8 mouse cellular contexts compared by ENCODE assay signal in the genomic region with DNA sequence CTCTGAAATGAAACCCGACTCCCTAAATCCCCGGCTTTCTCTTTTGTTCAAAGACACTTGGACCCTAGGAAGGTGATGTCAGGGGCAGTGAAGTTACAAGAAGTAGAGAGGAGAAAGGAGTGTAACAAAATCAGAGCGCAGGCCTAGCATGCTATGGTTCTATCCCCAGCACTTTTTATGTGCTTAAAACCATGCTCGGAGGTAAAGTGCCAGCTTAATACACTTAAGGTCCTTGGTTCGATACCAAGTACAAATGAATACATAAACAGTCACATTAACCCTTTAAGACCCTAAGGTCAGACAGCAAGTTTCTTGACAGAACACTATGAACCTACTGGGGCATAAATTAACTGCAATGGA. TPM values are rescaled to one million over a fixed set of nuclear protein-coding genes. Genes with fewer than 3 reads are reported as not detected.
DNase-seq lines count a peak whose midpoint lies in the region; ATAC-seq and TF ChIP-seq lines count a peak whose summit lies in the region.

No protein-coding gene starts in this region.

- no peak for DNase-seq in heart, adult 2 months
- no peak for DNase-seq in heart, postnatal 25 days (ENCODE audit: low spot score)
- DNase-seq in ovary, postnatal 10 days (ENCODE audit: low spot score): no peak
- no peak for DNase-seq in spleen, postnatal 4 days (ENCODE audit: low spot score in 2 of 2)
- DNase-seq in adrenal gland, adult 18-20 months (ENCODE audit: low spot score in 2 of 2): no peak

- H3K9ac ChIP-seq in heart, adult 2 months (ENCODE audit: low read depth, low read length): peak overlapping the region; percentile 82
- H3K9ac ChIP-seq in forebrain, embryonic 16.5 days (replicated peaks; ENCODE audit: low read depth, low read length): peak overlapping the region; percentile 85
- no peak overlapping the region for H3K9ac ChIP-seq in liver, embryonic 15.5 days

- no peaks in the 10 kb centered on the region for H3K9me3 ChIP-seq in forebrain, embryonic 16.5 days (ENCODE audit: control insufficient read depth, low read length)
- no peaks in the 10 kb centered on the region for H3K9me3 ChIP-seq in liver, embryonic 15.5 days (replicated peaks)

- no peaks in the 10 kb centered on the region for H3K27me3 ChIP-seq in heart, adult 2 months (ENCODE audit: control insufficient read depth, insufficient read depth, low read length)
- no peaks in the 10 kb centered on the region for H3K27me3 ChIP-seq in forebrain, embryonic 16.5 days (replicated peaks; ENCODE audit: control insufficient read depth, insufficient read depth, low read length)
- peaks cover 68% of the 10 kb centered on the region for H3K27me3 ChIP-seq in liver, embryonic 15.5 days

- TF ChIP-seq EP300 in heart, adult 2 months (IDR thresholded peaks at IDR 0.05; ENCODE audit: insufficient read depth, low read depth, low read length): no peak

- intact Hi-C loops in heart, adult 2 months (cut with DNase I): loop anchor here (5.0 kb wide), 1 partner anchor 110 kb away; no protein-coding TSS in a partner anchor
- intact Hi-C loops in heart, postnatal 25 days (cut with DNase I): loop anchor here (5.0 kb wide), 1 partner anchor 95 kb away; no protein-coding TSS in a partner anchor

- 20% methylated on average over 5 of the region's 5 CpGs for WGBS in heart, adult 2 months
- WGBS in forebrain, embryonic 16.5 days: 1% methylated on average over 5 of the region's 5 CpGs
- 9% methylated on average over 5 of the region's 5 CpGs for WGBS in liver, embryonic 15.5 days (ENCODE audit: insufficient replicate concordance)

- TF ChIP-seq POLR2A in heart, adult 2 months (IDR thresholded peaks at IDR 0.05; ENCODE audit: insufficient read depth, low read depth, low read length): no peak

- ATAC-seq in CD4-positive, CD25-positive, alpha-beta regulatory T cell, adult 4 months: peak; percentile 6
- ATAC-seq in forebrain, embryonic 16.5 days: no peak
- no peak for ATAC-seq in liver, embryonic 15.5 days (ENCODE audit: insufficient read depth)

- H3K4me2 ChIP-seq in forebrain, embryonic 16.5 days (ENCODE audit: low read length): peak overlapping the region; percentile 88
- peak overlapping the region; percentile 71 for H3K4me2 ChIP-seq in liver, embryonic 15.5 days

- H3K36me3 ChIP-seq in heart, adult 2 months (ENCODE audit: control insufficient read depth, insufficient read depth, low read length): no peaks in the 10 kb centered on the region; the same call in 1 of the 2 replicates
- no peaks in the 10 kb centered on the region for H3K36me3 ChIP-seq in forebrain, embryonic 16.5 days (ENCODE audit: control insufficient read depth, insufficient read depth)
- H3K36me3 ChIP-seq in liver, embryonic 15.5 days (replicated peaks): no peaks in the 10 kb centered on the region

- H3K4me1 ChIP-seq in heart, adult 2 months (ENCODE audit: control insufficient read depth, insufficient read depth, low read length): peaks cover 3% of the 10 kb centered on the region
- H3K4me1 ChIP-seq in forebrain, embryonic 16.5 days (replicated peaks; ENCODE audit: control insufficient read depth, insufficient read depth, low read length): peaks cover 20% of the 10 kb centered on the region
- peaks cover 11% of the 10 kb centered on the region; the same call in 1 of the 2 replicates for H3K4me1 ChIP-seq in liver, embryonic 15.5 days (replicated peaks)

- peak overlapping the region; percentile 85 for H3K27ac ChIP-seq in heart, adult 2 months
- H3K27ac ChIP-seq in forebrain, embryonic 16.5 days (ENCODE audit: low read length): no peak overlapping the region
- no peak overlapping the region for H3K27ac ChIP-seq in liver, embryonic 15.5 days (replicated peaks)

- TF ChIP-seq CTCF in heart, adult 2 months (IDR thresholded peaks at IDR 0.05): no peak

- H3K4me3 ChIP-seq in heart, adult 2 months: peak overlapping the region; percentile 80
- H3K4me3 ChIP-seq in forebrain, embryonic 16.5 days (replicated peaks; ENCODE audit: low read length): peak overlapping the region; percentile 86
- peak overlapping the region; percentile 60 for H3K4me3 ChIP-seq in liver, embryonic 15.5 days (replicated peaks)

- no peaks in the 10 kb centered on the region for H3K79me2 ChIP-seq in heart, adult 2 months (replicated peaks; ENCODE audit: control insufficient read depth, insufficient read depth, low read length)

RNA-seq across cellular contexts. Expression of a gene that starts 0.5 kb away (rescaled TPM):
- 10 to 100 TPM; 80.9 to 85.2 TPM for total RNA-seq in heart, adult 2 months (2021)
- polyA plus RNA-seq in heart, adult 2 months (2012; rRNA removed): 26.4 and 34.2 TPM in 2 replicates
- total RNA-seq in heart, postnatal 25 days (2021): 10 to 100 TPM; 81.3 to 83.2 TPM
- 10 to 100 TPM; 10.6 to 13.9 TPM for polyA plus RNA-seq in CD4-positive, CD25-positive, alpha-beta regulatory T cell, adult 4 months (2017; shearing (Covaris generic))
- polyA plus RNA-seq in forebrain, embryonic 16.5 days (2015; fragmentation: Nextera tagmentation; extraction: Ambion mirVana): 18.3 and 21.3 TPM in 2 replicates
- 1.9 and 2.3 TPM in 2 replicates for polyA plus RNA-seq in liver, embryonic 15.5 days (2015; fragmentation: Nextera tagmentation; extraction: Ambion mirVana)
- 10 to 100 TPM; 48.1 to 55.6 TPM for total RNA-seq in adrenal gland, adult 18-20 months (2021)
